Mouse (Mus musculus): ENCODE data around the gene Wscd1.

DNA sequence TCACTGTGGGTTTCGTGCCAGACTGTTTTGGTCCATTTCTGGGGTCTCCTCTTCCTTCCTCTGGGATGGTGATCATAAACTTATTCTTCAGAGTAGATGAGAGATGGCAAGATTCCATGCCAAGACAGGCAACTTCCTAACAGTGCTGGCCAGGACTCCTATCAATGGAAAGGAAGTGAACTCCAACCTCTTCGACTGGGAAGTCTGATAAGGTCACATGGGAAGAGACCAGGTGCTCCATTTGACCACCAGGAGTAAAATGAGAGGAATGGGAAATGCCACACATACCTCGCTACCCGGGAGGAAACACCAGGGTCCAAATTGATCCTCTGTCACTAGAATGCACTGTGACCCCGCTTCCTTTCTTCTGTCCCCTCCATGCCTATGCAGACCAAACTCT, 68.4 kb downstream of the Wscd1 start:
- TF ChIP-seq CTCF (IDR thresholded peaks at IDR 0.05; ENCODE audit: extremely low read depth, insufficient read length, insufficient replicate concordance, low read depth, low read length) (no peak), POLR2A (IDR thresholded peaks at IDR 0.05; ENCODE audit: low read depth, low read length) (no peak)
